8 mouse cellular contexts compared by ENCODE assay signal in the genomic region with DNA sequence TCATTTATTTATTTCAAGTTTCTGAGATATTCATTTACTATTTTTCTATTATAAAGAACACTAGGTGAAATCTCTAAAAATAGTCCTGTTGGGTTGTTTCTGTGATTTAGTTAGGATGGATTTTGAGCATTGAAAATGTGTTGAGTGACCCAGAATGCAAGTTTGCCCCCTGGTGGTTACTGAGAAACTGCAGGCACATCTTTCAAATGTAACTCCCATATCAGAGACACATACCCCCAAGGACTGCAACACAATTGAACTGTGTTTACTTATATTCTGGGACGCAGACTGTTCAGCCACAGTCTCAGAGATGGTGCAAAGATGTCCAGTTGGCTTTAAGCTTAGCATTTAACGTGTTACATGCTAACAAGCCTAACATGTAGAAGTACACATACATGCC.
DNase-seq lines count a peak whose midpoint lies in the region; ATAC-seq and TF ChIP-seq lines count a peak whose summit lies in the region.

No protein-coding gene starts in this region.

- no peaks in the 10 kb centered on the region for H3K9me3 ChIP-seq in lung, embryonic 14.5 days (ENCODE audit: low read depth, low read length)

- peak; percentile 82 for TF ChIP-seq CTCF in lung, embryonic 14.5 days (IDR thresholded peaks at IDR 0.05; ENCODE audit: low read depth)

- H3K27me3 ChIP-seq in lung, embryonic 14.5 days (ENCODE audit: insufficient read depth, low read length), result no peaks in the 10 kb centered on the region

- ATAC-seq in cerebellum, adult (ENCODE audit: insufficient number of reproducible peaks, low FRiP score, low TSS enrichment), result 0 out of 2 replicates have a peak, but pooled peaks have one; percentile 38
- ATAC-seq in lung, embryonic 14.5 days (ENCODE audit: insufficient read depth), result no peak

- H3K4me2 ChIP-seq in lung, embryonic 14.5 days, result no peak overlapping the region

- no peak overlapping the region for H3K9ac ChIP-seq in lung, embryonic 14.5 days

- WGBS in lung, embryonic 14.5 days, result 19% methylated on average over 2 of the region's 2 CpGs

- no peaks in the 10 kb centered on the region for H3K4me1 ChIP-seq in lung, embryonic 14.5 days (ENCODE audit: insufficient read depth)

- no peak overlapping the region for H3K4me3 ChIP-seq in lung, embryonic 14.5 days (ENCODE audit: low read depth, low read length)

- no peak for DNase-seq in cerebellum, adult 11-12 months
- peak; percentile 40 to 44 for DNase-seq in urinary bladder, postnatal 36 days (ENCODE audit: low spot score in 2 of 2)
- no peak for DNase-seq in urinary bladder, adult 2 months (ENCODE audit: low spot score)
- DNase-seq in fibroblast of lung, adult 2 months (ENCODE audit: low read depth), result peak; percentile 10
- DNase-seq in kidney, postnatal 4 days, result peak; percentile 74 to 76
- DNase-seq in lung, embryonic 14.5 days, result peak; percentile 83
- DNase-seq in right cerebral cortex, postnatal 4 days, result peak; percentile 56

- H3K36me3 ChIP-seq in lung, embryonic 14.5 days (ENCODE audit: insufficient read depth), result 0 out of 2 replicates have a peak, but pooled peaks cover 3% of the 10 kb centered on the region

- no peak overlapping the region for H3K27ac ChIP-seq in lung, embryonic 14.5 days (ENCODE audit: low read depth)

Comparison
In these comparisons a context has a peak if more than half of its experiments do, and no peak if none do; other contexts are left out.
1. DNase-seq: peak in urinary bladder, postnatal 36 days (2 of 2), fibroblast of lung, adult 2 months (single experiment), kidney, postnatal 4 days (2 of 2), lung, embryonic 14.5 days (single experiment) and right cerebral cortex, postnatal 4 days (single experiment); none in cerebellum, adult 11-12 months (single experiment) and urinary bladder, adult 2 months (single experiment).